Mouse (Mus musculus) embryonic facial prominence, embryonic 11.5 days (tissue): ENCODE measurements around the gene Lmo2. TPM values are rescaled to one million over a fixed set of nuclear protein-coding genes. Genes with fewer than 3 reads are reported as not detected.

ENCODE experiments used
- ATAC-seq: fragments of 200-750 bp; cut with Nextera tagmentation; replicated peaks from 2 replicates; pipeline ENCODE4 v1.8.0; 2017; ENCODE audit warnings: low read depth; ENCODE audit not compliant: insufficient number of reproducible peaks, low FRiP score, low TSS enrichment
- DNase-seq: peaks from one replicate; pipeline ENCODE4 v3.0.0-alpha.2; 2015; ENCODE audit warnings: low spot score
- H3K27ac ChIP-seq: fragments of 300-500 bp; sonication (generic); replicated peaks from 2 replicates; pipeline ENCODE4 v1.5.1; 2014; ENCODE audit warnings: mild to moderate bottlenecking, low read depth, low read length, control low read depth
- H3K27me3 ChIP-seq: fragments of 300-500 bp; sonication (generic); 2 replicates; pipeline ENCODE4 v1.6.1; 2014; ENCODE audit warnings: mild to moderate bottlenecking, low read length, moderate library complexity, mixed read lengths; ENCODE audit not compliant: control insufficient read depth, insufficient read depth
- H3K36me3 ChIP-seq: fragments of 300-500 bp; sonication (generic); replicated peaks from 2 replicates; pipeline ENCODE4 v1.6.1; 2014; ENCODE audit warnings: low read depth, mild to moderate bottlenecking, low read length, moderate library complexity, mixed read lengths; ENCODE audit not compliant: control insufficient read depth, insufficient read depth
- H3K4me1 ChIP-seq: fragments of 300-500 bp; sonication (generic); 2 replicates; pipeline ENCODE4 v1.6.1; 2014; ENCODE audit warnings: low read length, mixed read lengths; ENCODE audit not compliant: control insufficient read depth, insufficient read depth
- H3K4me2 ChIP-seq: fragments of 300-500 bp; sonication (generic); 2 replicates; pipeline ENCODE4 v1.6.1; 2014; ENCODE audit warnings: low read depth, mild to moderate bottlenecking, control low read depth, low read length, moderate library complexity
- H3K4me3 ChIP-seq: fragments of 300-500 bp; sonication (generic); 2 replicates; pipeline ENCODE4 v1.5.1; 2014; ENCODE audit warnings: low read depth, low read length, control low read depth
- H3K9ac ChIP-seq: fragments of 300-500 bp; sonication (generic); replicated peaks from 2 replicates; pipeline ENCODE4 v1.6.1; 2014; ENCODE audit warnings: mild to moderate bottlenecking, control low read depth, low read length
- H3K9me3 ChIP-seq: fragments of 300-500 bp; sonication (generic); replicated peaks from 2 replicates; pipeline ENCODE4 v1.6.1; 2016; ENCODE audit warnings: mild to moderate bottlenecking, low read length, inconsistent platforms, mixed read lengths; ENCODE audit not compliant: control insufficient read depth
- WGBS: fragments of 180-500 bp; shearing (Covaris S2); extraction: QIAGEN DNeasy Blood & Tissue Kit; methylation state at CpG from one replicate; pipeline ENCODE4 v1.1.7; 2014; 5-methylcytosine and 5-hydroxymethylcytosine counted together
- polyA plus RNA-seq: library from polyadenylated mRNA; unstranded; fragments of >200 nt; fragmentation: Nextera tagmentation; extraction: Ambion mirVana; gene quantifications from 2 replicates; pipeline ENCODE4 v1.2.1, GENCODE M21; 2014

Lmo2 gene
- polyA plus RNA-seq = 16.2 and 18.8 TPM in 2 replicates

GRCm38 (mm10) chr2:103957649-103958546 lies at the start of gene Lmo2:
Gene Lmo2, plus strand, starts transcription at chr2:103957986.
- no peak within 1 kb of the TSS for H3K4me2 ChIP-seq
- H3K27me3 ChIP-seq = no peaks in the 10 kb centered on the region
- no peak within 1 kb of the TSS for H3K4me3 ChIP-seq
- DNase-seq (no peak), ATAC-seq (no peak)
- H3K9me3 ChIP-seq = no peaks in the 10 kb centered on the region
- H3K36me3 ChIP-seq = no peaks in the 10 kb centered on the region
- no peak within 1 kb of the TSS for H3K27ac ChIP-seq
- 68% methylated on average over 10 of the region's 10 CpGs for WGBS
- no peak within 1 kb of the TSS for H3K9ac ChIP-seq
- H3K4me1 ChIP-seq = no peaks in the 10 kb centered on the region

DNA sequence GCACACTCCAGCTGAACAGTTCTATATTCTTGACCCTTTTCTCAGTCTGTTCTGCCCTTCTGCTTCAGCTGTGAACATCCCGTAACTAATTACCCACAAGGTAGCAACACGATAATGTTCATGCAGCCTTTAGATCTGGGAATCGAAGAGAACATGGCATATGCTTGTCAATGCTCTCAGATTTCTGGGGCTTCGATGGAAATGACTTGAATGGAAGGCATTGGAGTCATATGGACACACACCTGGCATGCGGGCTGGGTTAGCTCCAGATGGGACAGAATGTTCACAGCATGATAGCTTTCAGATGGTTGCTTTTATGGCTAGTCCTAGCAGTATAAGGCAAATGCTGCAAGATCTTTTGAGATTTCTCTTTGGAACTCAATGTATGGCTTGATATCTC lies 47.2 kb upstream of the Lmo2 start:
- no peaks in the 10 kb centered on the region for H3K4me1 ChIP-seq
- H3K27ac ChIP-seq = no peak overlapping the region
- no peak for DNase-seq
- ATAC-seq = no peak
- no peaks in the 10 kb centered on the region for H3K9me3 ChIP-seq
- H3K27me3 ChIP-seq = no peaks in the 10 kb centered on the region
- H3K4me2 ChIP-seq = no peak overlapping the region
- no peak overlapping the region for H3K9ac ChIP-seq
- no peaks in the 10 kb centered on the region for H3K36me3 ChIP-seq
- WGBS = 85% methylated on average over 5 of the region's 5 CpGs
- H3K4me3 ChIP-seq = no peak overlapping the region

- H3K9ac ChIP-seq = no peak overlapping the region
- no peaks in the 10 kb centered on the region for H3K4me1 ChIP-seq
- no peak overlapping the region for H3K4me3 ChIP-seq
- no peak overlapping the region for H3K27ac ChIP-seq
- no peak for DNase-seq
- no peaks in the 10 kb centered on the region for H3K9me3 ChIP-seq
- H3K4me2 ChIP-seq = no peak overlapping the region
- ATAC-seq = no peak
- WGBS = 88% methylated on average over 16 of the region's 16 CpGs
- no peaks in the 10 kb centered on the region for H3K27me3 ChIP-seq
- H3K36me3 ChIP-seq = no peaks in the 10 kb centered on the region
Measured at GRCm38 (mm10) chr2:103912481-103913251, 45.1 kb upstream of the Lmo2 start.

GRCm38 (mm10) chr2:103913252-103913650 lies 44.5 kb upstream of the Lmo2 start:
- WGBS = 89% methylated on average over 6 of the region's 6 CpGs
- H3K27ac ChIP-seq = no peak overlapping the region
- no peaks in the 10 kb centered on the region for H3K9me3 ChIP-seq
- H3K36me3 ChIP-seq = no peaks in the 10 kb centered on the region
- no peaks in the 10 kb centered on the region for H3K27me3 ChIP-seq
- no peak overlapping the region for H3K4me3 ChIP-seq
- H3K9ac ChIP-seq = no peak overlapping the region
- no peaks in the 10 kb centered on the region for H3K4me1 ChIP-seq
- no peak overlapping the region for H3K4me2 ChIP-seq
- DNase-seq (no peak), ATAC-seq (no peak)

DNA sequence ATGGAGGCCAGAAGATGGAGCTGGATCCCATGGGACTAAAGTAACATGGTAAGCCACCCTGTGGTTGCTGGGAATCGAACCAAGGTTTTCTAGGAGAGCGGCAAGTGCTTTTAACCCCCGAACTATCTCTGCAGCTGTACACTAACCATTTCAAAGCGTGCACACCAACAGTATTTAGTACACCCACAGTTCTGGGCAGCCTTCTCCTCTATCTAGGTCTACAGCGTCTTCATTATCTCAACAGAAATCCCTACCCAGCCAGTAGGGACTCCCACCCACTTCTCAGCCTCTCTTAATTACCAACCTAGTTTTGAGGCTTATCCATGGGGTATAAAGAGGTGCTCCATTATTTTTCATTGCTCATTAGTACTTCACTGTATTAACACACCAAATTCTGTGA lies 41.7 kb upstream of the Lmo2 start:
- H3K9me3 ChIP-seq = no peaks in the 10 kb centered on the region
- no peak overlapping the region for H3K4me3 ChIP-seq
- WGBS = 92% methylated on average over 5 of the region's 5 CpGs
- no peaks in the 10 kb centered on the region for H3K4me1 ChIP-seq
- no peaks in the 10 kb centered on the region for H3K36me3 ChIP-seq
- H3K27ac ChIP-seq = no peak overlapping the region
- no peak overlapping the region for H3K4me2 ChIP-seq
- H3K27me3 ChIP-seq = no peaks in the 10 kb centered on the region
- ATAC-seq = no peak
- H3K9ac ChIP-seq = no peak overlapping the region
- DNase-seq = no peak

DNA sequence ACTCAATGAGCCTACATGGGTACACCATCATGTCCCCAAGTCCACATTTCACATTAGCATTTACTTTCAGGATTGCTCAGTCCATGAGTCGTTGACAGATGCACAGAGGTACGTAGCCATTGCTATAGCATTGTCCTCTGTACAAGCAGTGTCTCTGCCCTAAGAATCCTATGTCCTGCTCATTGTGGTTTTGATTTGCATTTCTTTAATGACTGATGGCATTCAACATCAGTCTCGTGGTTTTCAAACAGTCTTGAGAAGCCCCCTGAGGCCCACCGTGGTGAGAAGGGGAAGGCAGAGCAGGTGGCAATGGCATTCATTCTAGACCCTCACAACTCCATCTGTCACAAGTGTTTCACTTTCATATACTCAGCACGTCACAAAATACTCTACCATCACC lies 40.4 kb upstream of the Lmo2 start:
- 77% methylated on average over 5 of the region's 5 CpGs for WGBS
- no peak for ATAC-seq

GRCm38 (mm10) chr2:103918375-103918774 lies 39.4 kb upstream of the Lmo2 start:
- no peak for ATAC-seq
- no peak overlapping the region for H3K27ac ChIP-seq
- no peaks in the 10 kb centered on the region for H3K4me1 ChIP-seq
- no peak overlapping the region for H3K9ac ChIP-seq
- H3K27me3 ChIP-seq = no peaks in the 10 kb centered on the region
- no peaks in the 10 kb centered on the region for H3K36me3 ChIP-seq
- 80% methylated on average over 2 of the region's 2 CpGs for WGBS
- DNase-seq = no peak
- no peak overlapping the region for H3K4me3 ChIP-seq
- no peak overlapping the region for H3K4me2 ChIP-seq
- no peaks in the 10 kb centered on the region for H3K9me3 ChIP-seq

More for the DNA sequence above, 40.4 kb upstream of the Lmo2 start:
- Histone ChIP-seq H3K27ac (no peak overlapping the region), H3K9me3 (no peaks in the 10 kb centered on the region), H3K4me1 (no peaks in the 10 kb centered on the region), H3K36me3 (no peaks in the 10 kb centered on the region), H3K27me3 (no peaks in the 10 kb centered on the region), H3K4me2 (no peak overlapping the region), H3K4me3 (no peak overlapping the region), H3K9ac (no peak overlapping the region)
- no peak for DNase-seq

- Histone ChIP-seq H3K9me3 (no peaks in the 10 kb centered on the region), H3K4me2 (no peak overlapping the region)
- WGBS = 90% methylated on average over 6 of the region's 6 CpGs
Measured at GRCm38 (mm10) chr2:103919488-103919887, 38.3 kb upstream of the Lmo2 start.

More at GRCm38 (mm10) chr2:103919488-103919887, 38.3 kb upstream of the Lmo2 start:
- Histone ChIP-seq H3K4me1 (no peaks in the 10 kb centered on the region), H3K36me3 (no peaks in the 10 kb centered on the region), H3K27me3 (no peaks in the 10 kb centered on the region), H3K9ac (no peak overlapping the region), H3K4me3 (no peak overlapping the region), H3K27ac (no peak overlapping the region)
- no peak for ATAC-seq
- DNase-seq = no peak
